Mouse (Mus musculus) MEL (cell line): ENCODE data around the gene Zmynd11.

Experiments
- CHD2 ChIP-seq: IDR thresholded peaks from 2 replicates; pipeline ENCODE4 v1.6.1; 2011; ENCODE audit warnings: low read length, improper control_type of control experiment
- CTCF ChIP-seq, 3 experiments: IDR thresholded peaks in 2 of 3; conservative IDR thresholded peaks in 1 of 3; 2 replicates each; pipeline ENCODE4 v1.5.1; 2011 to 2012; ENCODE audit warnings: low read length in 3 of 3, low read depth in 2 of 3, mild to moderate bottlenecking in 2 of 3, improper control_type of control experiment in 1 of 3, inconsistent platforms in 1 of 3, mixed read lengths in 1 of 3, moderate library complexity in 1 of 3; ENCODE audit not compliant: control insufficient read depth in 1 of 3, insufficient read depth in 1 of 3, poor library complexity in 1 of 3, severe bottlenecking in 1 of 3
- EP300 ChIP-seq, 2 experiments: IDR thresholded peaks; 2 replicates each; pipeline ENCODE4 v1.6.1; 2011; ENCODE audit warnings: improper control_type of control experiment in 2 of 2, low read length in 2 of 2, low read depth in 1 of 2, mild to moderate bottlenecking in 1 of 2
- GATA1 ChIP-seq: IDR thresholded peaks from 2 replicates; pipeline ENCODE4 v1.6.1; 2011; ENCODE audit warnings: low read depth, low read length, improper control_type of control experiment
- MAFK ChIP-seq: IDR thresholded peaks from 2 replicates; pipeline ENCODE4 v1.6.1; 2011; ENCODE audit warnings: low read depth, mild to moderate bottlenecking, low read length, improper control_type of control experiment, borderline replicate concordance
- MAX ChIP-seq: IDR thresholded peaks from 2 replicates; pipeline ENCODE4 v1.6.1; 2011; ENCODE audit warnings: low read length, improper control_type of control experiment
- MXI1 ChIP-seq: IDR thresholded peaks from 2 replicates; pipeline ENCODE4 v1.6.1; 2011; ENCODE audit warnings: mild to moderate bottlenecking, low read depth, low read length, improper control_type of control experiment
- POLR2A ChIP-seq, 2 experiments: IDR thresholded peaks; 2 replicates each; pipeline ENCODE4 v1.6.1; 2011 to 2012; ENCODE audit warnings: low read length in 2 of 2, mild to moderate bottlenecking in 2 of 2, control low read depth in 1 of 2, improper control_type of control experiment in 1 of 2, low read depth in 1 of 2, moderate library complexity in 1 of 2; ENCODE audit not compliant: control insufficient read depth in 1 of 2, insufficient read depth in 1 of 2, poor library complexity in 1 of 2
- POLR2AphosphoS2 ChIP-seq: IDR thresholded peaks from 2 replicates; pipeline ENCODE4 v1.6.1; 2011; ENCODE audit warnings: low read length, improper control_type of control experiment
- RAD21 ChIP-seq: IDR thresholded peaks from 2 replicates; pipeline ENCODE4 v1.6.1; 2011; ENCODE audit warnings: mild to moderate bottlenecking, low read depth, low read length, improper control_type of control experiment

DNA sequence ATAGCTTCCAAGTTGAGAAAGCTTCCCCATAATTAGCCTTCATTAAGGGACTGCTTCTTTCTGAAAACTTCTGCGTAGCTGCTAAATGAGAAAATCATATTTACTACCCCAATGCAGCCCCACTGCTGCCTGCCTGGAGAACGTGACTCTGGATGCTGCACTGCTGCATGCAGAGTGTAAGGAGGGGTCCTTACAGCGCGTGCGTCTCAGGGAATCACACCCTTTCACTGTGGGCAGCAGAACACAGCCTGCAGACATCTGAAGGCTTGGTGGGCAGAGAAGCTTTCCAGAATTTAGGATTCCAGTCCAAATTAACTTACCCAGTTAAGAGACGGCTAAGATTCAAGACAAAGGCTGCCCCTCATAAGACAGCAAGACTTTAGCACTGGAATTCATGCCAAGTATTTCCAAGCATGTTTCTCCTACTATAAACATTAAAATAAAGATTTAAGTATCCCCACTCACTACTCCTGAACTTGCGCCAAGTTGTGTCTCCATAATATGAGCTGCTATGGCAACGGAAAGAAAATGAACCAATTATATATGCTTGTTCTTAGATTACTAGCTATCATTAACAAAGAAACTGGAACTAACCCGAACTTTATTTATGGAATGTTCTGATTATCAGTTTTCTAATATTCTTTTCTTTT lies 7.2 kb downstream of the Zmynd11 start:
- TF ChIP-seq MAFK (no peak), MAX (no peak), CHD2 (no peak), CTCF (IDR thresholded peaks at IDR 0.05 in 2 of 3, conservative IDR thresholded peaks at IDR 0.05 in 1 of 3; ENCODE audit: control insufficient read depth in 1 of 3, insufficient read depth in 1 of 3, low read depth in 2 of 3, low read length in 3 of 3, poor library complexity in 1 of 3, severe bottlenecking in 1 of 3) (no peak), POLR2AphosphoS2 (no peak), GATA1 (no peak), RAD21 (no peak), POLR2A (IDR thresholded peaks at IDR 0.05; ENCODE audit: control insufficient read depth in 1 of 2, insufficient read depth in 1 of 2, low read depth in 1 of 2, low read length in 2 of 2, poor library complexity in 1 of 2) (no peak), EP300 (IDR thresholded peaks at IDR 0.05; ENCODE audit: low read depth in 1 of 2, low read length in 2 of 2) (no peak), MXI1 (no peak)
